Mouse (Mus musculus) liver, embryonic 11.5 days (tissue): Measurements from ENCODE around the gene Emg1. TPM values are rescaled to one million over a fixed set of nuclear protein-coding genes. Genes with fewer than 3 reads are reported as not detected.
A peak's percentile ranks its signal among the peaks of the same experiment; 100 is the strongest.

Experiments
- ATAC-seq: fragments of 200-750 bp; cut with Nextera tagmentation; replicated peaks from 2 replicates; pipeline ENCODE4 v1.8.0; 2017; ENCODE audit warnings: moderate number of reproducible peaks, mild to moderate bottlenecking, moderate TSS enrichment, moderate library complexity; ENCODE audit not compliant: low FRiP score
- DNase-seq: peaks from one replicate; pipeline ENCODE4 v3.0.0-alpha.2; 2017; ENCODE audit warnings: low spot score
- H3K27ac ChIP-seq: fragments of 300-500 bp; sonication (generic); 2 replicates; pipeline ENCODE4 v1.5.1; 2014; ENCODE audit warnings: mild to moderate bottlenecking, low read depth, low read length, control low read depth
- H3K27me3 ChIP-seq: fragments of 300-500 bp; sonication (generic); replicated peaks from 2 replicates; pipeline ENCODE4 v1.6.1; 2014; ENCODE audit warnings: low read length, mixed read lengths; ENCODE audit not compliant: control insufficient read depth, insufficient read depth
- H3K36me3 ChIP-seq: fragments of 300-500 bp; sonication (generic); 2 replicates; pipeline ENCODE4 v1.6.1; 2014; ENCODE audit warnings: mild to moderate bottlenecking, low read length, moderate library complexity, mixed read lengths; ENCODE audit not compliant: control insufficient read depth, insufficient read depth
- H3K4me1 ChIP-seq: fragments of 300-500 bp; sonication (generic); replicated peaks from 2 replicates; pipeline ENCODE4 v1.6.1; 2014; ENCODE audit warnings: low read length, mixed read lengths; ENCODE audit not compliant: control insufficient read depth, insufficient read depth
- H3K4me2 ChIP-seq: fragments of 300-500 bp; sonication (generic); 2 replicates; pipeline ENCODE4 v1.6.1; 2014; ENCODE audit warnings: mild to moderate bottlenecking, control low read depth, moderate library complexity
- H3K4me3 ChIP-seq: fragments of 300-500 bp; sonication (generic); 2 replicates; pipeline ENCODE4 v1.5.1; 2014; ENCODE audit warnings: low read depth, low read length, control low read depth
- H3K9ac ChIP-seq: fragments of 300-500 bp; sonication (generic); 2 replicates; pipeline ENCODE4 v1.6.1; 2014; ENCODE audit warnings: low read depth, low read length, control low read depth
- H3K9me3 ChIP-seq: fragments of 300-500 bp; sonication (generic); 2 replicates; pipeline ENCODE4 v1.6.1; 2016; ENCODE audit warnings: low read length, inconsistent platforms, mixed read lengths; ENCODE audit not compliant: control insufficient read depth
- WGBS: fragments of 180-500 bp; shearing (Covaris S2); extraction: QIAGEN DNeasy Blood & Tissue Kit; methylation state at CpG from one replicate; pipeline ENCODE4 v1.1.7; 2014; 5-methylcytosine and 5-hydroxymethylcytosine counted together
- polyA plus RNA-seq: library from polyadenylated mRNA; unstranded; fragments of >200 nt; fragmentation: Nextera tagmentation; extraction: Ambion mirVana; gene quantifications from 2 replicates; pipeline ENCODE4 v1.2.1, GENCODE M21; 2014

Emg1 gene
- polyA plus RNA-seq = 311 and 329 TPM in 2 replicates

DNA sequence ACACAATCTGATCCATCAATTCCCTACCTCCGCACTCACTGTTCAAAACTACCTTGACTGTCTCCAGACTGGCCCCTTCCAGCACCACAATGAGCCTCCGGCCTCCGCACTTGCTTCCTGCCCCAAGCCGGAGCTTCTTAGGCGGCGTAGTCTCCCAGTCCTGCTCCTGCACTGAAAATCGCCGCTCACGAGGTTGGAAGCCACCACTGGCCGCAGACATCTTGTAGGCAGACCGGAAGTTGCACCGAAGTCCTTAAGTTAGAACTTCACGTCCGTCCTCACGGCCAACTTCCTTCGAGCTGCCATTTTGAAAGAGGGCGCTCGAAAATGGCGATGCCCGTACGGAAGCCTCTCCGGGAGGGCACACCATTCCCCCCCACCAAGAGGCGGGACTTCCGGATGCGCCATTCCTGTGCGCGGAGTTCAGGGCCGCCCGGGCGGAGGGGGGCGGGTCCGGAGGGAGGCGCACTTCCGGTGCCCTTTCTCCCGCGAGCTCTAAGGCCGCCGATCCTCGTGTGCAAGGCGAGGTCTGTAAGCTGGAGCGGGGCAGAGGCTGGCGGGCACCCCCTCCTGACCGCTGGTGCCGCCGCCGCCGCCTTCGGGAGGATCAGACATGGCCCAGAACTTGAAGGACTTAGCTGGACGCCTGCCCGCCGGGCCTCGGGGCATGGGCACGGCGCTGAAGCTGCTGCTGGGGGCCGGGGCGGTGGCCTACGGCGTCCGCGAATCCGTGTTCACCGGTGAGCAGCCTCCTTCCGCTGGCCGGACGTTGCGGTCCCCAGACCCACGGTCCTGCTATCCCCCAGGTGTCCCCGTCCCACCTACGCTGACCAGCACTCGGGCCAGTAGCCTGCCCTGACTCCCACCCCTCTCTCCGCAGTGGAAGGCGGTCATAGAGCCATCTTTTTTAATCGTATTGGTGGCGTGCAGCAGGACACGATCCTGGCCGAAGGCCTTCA is at the start of gene Emg1, which contains the start of gene Phb2:
Gene Emg1, minus strand, starts transcription at position 355 of the 959 bp plus-strand sequence.
Gene Phb2, plus strand, starts transcription at position 513 of the 959 bp plus-strand sequence.
- Histone ChIP-seq H3K9ac (peak within 1 kb of the TSS; percentile 89), H3K27ac (peak within 1 kb of the TSS; percentile 88), H3K4me1 (peaks cover 28% of the 10 kb centered on the region), H3K36me3 (peaks cover 56% of the 10 kb centered on the region), H3K27me3 (no peaks in the 10 kb centered on the region), H3K9me3 (no peaks in the 10 kb centered on the region), H3K4me3 (peak within 1 kb of the TSS; percentile 92), H3K4me2 (peak within 1 kb of the TSS; percentile 88)
- DNase-seq = peak; percentile 98
- peak; percentile 97 for ATAC-seq
- under 1% methylated on average over 76 of the region's 76 CpGs for WGBS

DNA sequence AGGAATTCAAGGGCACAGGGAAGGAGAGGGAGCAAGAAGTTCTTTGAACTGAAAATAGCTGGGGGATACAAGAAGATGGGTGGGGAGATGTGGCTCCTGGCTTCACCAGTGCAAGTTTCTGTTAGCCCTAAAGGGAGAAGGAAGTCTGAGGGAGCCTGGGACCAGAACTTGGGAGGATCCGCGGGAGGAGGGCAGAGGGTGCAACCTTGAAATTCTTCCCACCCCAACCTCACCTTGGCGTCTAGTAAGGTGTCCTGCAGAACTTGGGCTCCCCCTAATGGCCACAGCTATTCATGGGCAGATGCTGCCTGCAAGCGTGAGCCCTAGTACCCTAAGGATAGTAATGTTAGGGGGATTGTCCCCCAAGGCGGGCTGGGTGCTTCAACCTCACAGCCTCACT is 47.3 kb upstream of the Emg1 start:
- ATAC-seq = peak; percentile 40; the same call in 1 of the 2 replicates
- H3K4me2 ChIP-seq = peak overlapping the region; percentile 47
- no peak overlapping the region for H3K27ac ChIP-seq
- H3K4me3 ChIP-seq = no peak overlapping the region
- no peaks in the 10 kb centered on the region for H3K9me3 ChIP-seq
- no peaks in the 10 kb centered on the region for H3K36me3 ChIP-seq
- peak; percentile 72 for DNase-seq
- H3K4me1 ChIP-seq = peaks cover 37% of the 10 kb centered on the region
- WGBS = 4% methylated on average over 5 of the region's 5 CpGs
- peaks cover 30% of the 10 kb centered on the region for H3K27me3 ChIP-seq
- H3K9ac ChIP-seq = peak overlapping the region; percentile 35

DNA sequence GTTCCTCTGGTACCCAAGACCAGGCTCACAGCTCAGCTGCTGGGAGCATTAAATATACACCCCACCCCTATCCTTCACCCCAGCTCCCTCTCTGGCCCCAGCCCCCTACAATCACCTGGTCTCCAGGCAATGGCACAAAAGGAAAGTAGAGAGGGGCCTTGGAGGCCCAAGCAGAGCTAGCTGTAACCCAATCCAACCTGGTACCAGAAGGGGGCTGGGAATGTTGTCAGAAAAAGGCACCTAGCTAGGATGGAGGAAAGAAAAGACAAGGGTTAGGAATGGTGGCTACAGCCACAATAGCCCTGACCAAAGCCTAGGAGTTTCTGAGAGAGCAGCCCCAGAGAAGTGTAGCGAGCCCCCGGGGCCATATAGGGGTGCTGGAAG is 46.9 kb upstream of the Emg1 start:
- ATAC-seq (no peak), DNase-seq (no peak)
- H3K36me3 ChIP-seq = no peaks in the 10 kb centered on the region
- no peak overlapping the region for H3K27ac ChIP-seq
- no peak overlapping the region for H3K4me3 ChIP-seq
- H3K4me1 ChIP-seq = peaks cover 37% of the 10 kb centered on the region
- WGBS = 61% methylated on average over 2 of the region's 2 CpGs
- H3K9me3 ChIP-seq = no peaks in the 10 kb centered on the region
- peak overlapping the region; percentile 35 for H3K9ac ChIP-seq
- peak overlapping the region; percentile 47 for H3K4me2 ChIP-seq
- peaks cover 30% of the 10 kb centered on the region for H3K27me3 ChIP-seq

DNA sequence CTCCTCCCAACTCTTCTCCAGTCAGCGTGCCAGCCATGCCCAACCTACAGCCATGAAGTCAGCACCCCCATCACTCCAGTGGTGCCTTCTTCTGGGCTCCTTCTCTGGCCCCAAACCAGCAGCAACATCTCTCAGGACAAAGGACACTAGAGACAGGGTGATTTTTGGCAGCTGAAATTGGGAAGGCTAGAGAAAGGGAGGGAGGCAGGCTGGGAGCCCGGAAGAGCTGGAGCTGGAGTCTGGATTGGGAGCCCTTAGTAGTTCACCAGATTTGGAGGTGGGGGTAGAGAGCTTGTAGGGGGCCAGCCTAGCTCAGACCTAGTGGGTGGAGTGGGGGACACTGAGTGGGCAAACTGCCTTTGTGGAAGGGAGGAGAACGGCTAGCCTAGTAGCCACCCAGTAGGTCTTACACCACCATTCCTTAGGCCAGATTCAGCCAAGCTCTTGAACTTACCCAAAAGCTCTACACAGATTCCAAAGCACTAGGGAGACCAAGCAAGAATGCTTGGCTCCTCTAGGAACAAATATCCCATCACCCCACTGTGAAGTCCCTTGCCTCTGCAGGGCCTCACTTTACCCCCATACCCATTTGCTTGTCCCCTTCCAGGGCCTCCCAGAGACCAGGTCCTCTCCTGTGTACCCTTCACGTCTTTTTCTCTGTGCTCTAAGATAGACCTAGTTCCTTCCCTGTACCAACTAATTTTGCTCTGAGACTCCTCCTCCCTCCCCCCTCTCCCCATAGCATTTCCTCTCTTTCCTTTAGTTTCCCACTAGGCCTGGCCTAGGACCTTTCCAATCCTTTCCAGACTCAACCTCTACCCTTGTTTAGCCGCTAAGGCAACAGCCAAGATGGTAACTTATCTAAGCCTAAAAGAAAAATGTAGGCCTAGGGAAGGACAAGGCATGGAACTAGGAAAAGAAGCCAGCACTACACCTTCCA is 46.2 kb upstream of the Emg1 start:
- ATAC-seq (no peak), DNase-seq (no peak)
- no peaks in the 10 kb centered on the region for H3K36me3 ChIP-seq
- H3K9ac ChIP-seq = peak overlapping the region; percentile 72
- H3K4me1 ChIP-seq = peaks cover 37% of the 10 kb centered on the region
- no peaks in the 10 kb centered on the region for H3K9me3 ChIP-seq
- H3K27me3 ChIP-seq = peaks cover 24% of the 10 kb centered on the region
- H3K4me2 ChIP-seq = peak overlapping the region; percentile 68
- H3K4me3 ChIP-seq = peak overlapping the region; percentile 68
- 49% methylated on average over 5 of the region's 5 CpGs for WGBS
- peak overlapping the region; percentile 73; the same call in 1 of the 2 replicates for H3K27ac ChIP-seq

DNA sequence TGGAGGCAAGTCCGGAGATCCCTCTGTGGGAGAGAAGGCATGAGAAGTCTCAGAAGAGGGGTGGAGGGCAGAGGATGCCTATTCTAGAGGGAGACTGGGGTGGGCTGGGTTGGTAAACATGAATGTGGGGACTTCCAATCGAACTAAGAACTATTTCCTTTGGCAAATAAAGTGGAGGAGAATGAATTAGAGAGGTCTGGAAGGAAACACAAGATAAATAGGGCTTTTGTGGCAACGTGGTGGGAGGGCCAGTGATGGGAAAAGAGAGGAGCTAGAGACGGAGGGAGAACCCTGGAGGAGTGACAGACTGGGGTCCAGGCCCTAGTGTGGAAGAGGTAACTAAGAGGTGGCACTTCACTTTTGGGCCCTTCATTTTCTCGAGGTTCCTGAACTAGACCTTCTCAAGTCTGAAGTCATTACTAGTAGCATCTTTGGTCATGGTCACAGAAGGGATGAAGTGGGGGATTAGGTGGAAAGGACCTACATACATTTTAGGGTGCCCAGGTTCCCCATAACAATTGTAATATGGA is 45.4 kb upstream of the Emg1 start:
- Histone ChIP-seq H3K27me3 (peaks cover 21% of the 10 kb centered on the region), H3K27ac (peak overlapping the region; percentile 73), H3K4me1 (peaks cover 37% of the 10 kb centered on the region), H3K9ac (peak overlapping the region; percentile 72), H3K4me2 (peak overlapping the region; percentile 68), H3K9me3 (no peaks in the 10 kb centered on the region), H3K36me3 (no peaks in the 10 kb centered on the region), H3K4me3 (peak overlapping the region; percentile 68)
- DNase-seq (no peak), ATAC-seq (no peak)
- 17% methylated on average over 5 of the region's 5 CpGs for WGBS

DNA sequence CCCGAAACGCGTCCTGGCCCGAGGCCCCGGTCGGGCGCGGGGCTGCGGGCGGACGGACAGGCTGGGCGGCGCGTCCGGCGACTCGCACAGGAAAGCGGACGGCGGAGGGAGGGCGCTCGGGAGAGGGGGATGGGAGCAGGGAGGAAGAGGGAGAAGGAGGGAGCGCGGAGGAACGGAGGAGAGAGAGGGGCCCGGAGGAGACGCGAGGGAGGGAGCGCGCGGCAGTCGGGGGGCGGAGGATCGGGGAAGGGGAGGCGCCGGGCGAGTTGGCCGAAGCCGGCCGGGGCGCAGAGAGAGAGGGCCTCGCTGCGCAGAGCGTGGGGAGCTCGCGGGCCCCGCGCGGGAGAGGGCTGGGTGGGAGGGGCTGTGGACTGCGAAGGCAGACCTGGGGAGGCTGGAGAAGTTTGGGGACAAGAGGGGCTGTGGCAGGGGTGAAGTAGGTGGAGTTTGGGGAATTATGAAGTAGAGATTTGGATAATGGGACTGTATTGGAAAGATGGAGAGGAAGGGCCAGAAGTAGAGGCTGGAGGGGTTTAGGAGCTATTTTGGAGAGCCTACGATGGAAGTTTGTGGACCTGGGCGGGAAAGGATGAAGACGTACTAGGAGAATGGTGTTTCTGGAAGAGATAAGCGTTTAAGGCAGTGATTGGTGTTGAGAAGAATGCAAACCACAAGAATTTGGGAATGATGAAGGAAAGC is 44.8 kb upstream of the Emg1 start:
- Histone ChIP-seq H3K9me3 (no peaks in the 10 kb centered on the region), H3K4me2 (peak overlapping the region; percentile 68), H3K4me1 (peaks cover 37% of the 10 kb centered on the region), H3K27me3 (peaks cover 21% of the 10 kb centered on the region), H3K36me3 (no peaks in the 10 kb centered on the region), H3K27ac (peak overlapping the region; percentile 73), H3K4me3 (peak overlapping the region; percentile 68), H3K9ac (peak overlapping the region; percentile 72)
- 1% methylated on average over 52 of the region's 54 CpGs for WGBS
- peak; percentile 54 for ATAC-seq
- DNase-seq = peak; percentile 80

DNA sequence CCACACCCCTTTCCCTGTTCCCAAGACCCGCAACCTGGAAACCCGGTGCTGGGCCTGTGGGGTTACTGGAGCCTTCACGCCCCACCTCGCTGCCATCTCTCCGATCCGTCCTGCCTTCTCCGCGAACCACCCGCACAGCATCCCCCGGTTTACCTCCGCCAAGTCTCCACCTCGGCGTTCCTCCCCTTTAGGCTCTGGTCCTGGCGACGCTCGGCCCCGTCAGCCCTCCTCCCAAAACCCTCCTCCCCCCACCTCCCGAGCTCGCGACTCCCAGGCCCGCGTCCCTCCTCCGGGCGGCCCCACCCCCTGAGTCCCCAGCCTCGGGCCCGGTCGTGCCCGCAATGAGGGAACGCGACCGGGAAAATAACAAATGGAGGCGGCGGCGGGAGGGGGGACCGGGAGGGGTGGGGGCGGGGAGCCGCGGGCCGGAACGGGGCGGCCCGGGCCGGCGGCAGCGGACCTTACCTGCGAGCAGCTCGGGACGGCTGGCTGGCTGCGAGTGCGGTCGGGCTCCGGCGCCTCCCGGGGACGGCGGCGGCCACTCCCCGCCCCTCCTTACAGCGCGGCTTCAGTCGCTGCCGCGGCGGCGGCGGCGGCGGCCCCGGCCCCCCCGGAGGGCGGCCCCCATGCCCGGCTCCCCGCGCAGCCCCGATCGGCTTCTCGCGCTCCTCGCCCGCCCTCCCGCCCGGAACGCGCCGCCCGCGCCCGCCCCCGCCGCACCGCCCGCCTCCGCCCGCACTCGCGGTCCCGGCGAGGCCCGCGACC is 44.0 kb upstream of the Emg1 start, which contains the start of the genes Gm45234 and Atn1:
Gene Gm45234, minus strand, starts transcription at position 191 of the 765 bp plus-strand sequence.
Gene Atn1, minus strand, starts transcription at position 694 of the 765 bp plus-strand sequence.
- no peaks in the 10 kb centered on the region for H3K9me3 ChIP-seq
- H3K9ac ChIP-seq = peak within 1 kb of the TSS; percentile 72
- H3K4me1 ChIP-seq = peaks cover 37% of the 10 kb centered on the region
- peak within 1 kb of the TSS; percentile 73 for H3K27ac ChIP-seq
- 1% methylated on average over 67 of the region's 100 CpGs for WGBS
- peak within 1 kb of the TSS; percentile 68 for H3K4me3 ChIP-seq
- DNase-seq (peak; percentile 76), ATAC-seq (peak; percentile 52)
- peak within 1 kb of the TSS; percentile 68 for H3K4me2 ChIP-seq
- peaks cover 18% of the 10 kb centered on the region for H3K27me3 ChIP-seq
- no peaks in the 10 kb centered on the region for H3K36me3 ChIP-seq
